13 mouse cellular contexts compared by ENCODE assay signal in genomic region chr9:73337045-73337740, GRCm38 (mm10).
DNase-seq lines count a peak whose midpoint lies in the region; ATAC-seq lines count a peak whose summit lies in the region.
"Had no signal": no experiment of that assay in that cellular context is flagged by ENCODE, and none has a peak within 500 bp of the region (broad histone marks: within the 10 kb centered on the region; RNA-seq: fewer than 3 reads in every experiment).

No protein-coding gene starts in this region.

- DNase-seq in frontal cortex, postnatal 10 days (ENCODE audit: low spot score in 2 of 2) = no peak
- peak; percentile 35 to 67 for DNase-seq in kidney, adult 8-10 months
- no peak for DNase-seq in kidney, postnatal 4 days
- peak; percentile 12 for DNase-seq in adipocyte (ENCODE audit: low spot score)
- peak; percentile 27 for DNase-seq in kidney, postnatal 14 days
- DNase-seq in testis, postnatal 14 days (ENCODE audit: low spot score) = no peak
- DNase-seq in gastrocnemius, adult 8-10 months (ENCODE audit: low spot score in 2 of 2) = no peak
- DNase-seq: cerebellum, postnatal 10 days; gastrocnemius, postnatal 14 days had no signal

- peak; percentile 99 for ATAC-seq in frontal cortex, adult (ENCODE audit: low TSS enrichment)
- ATAC-seq: forebrain, embryonic 15.5 days; intestine, postnatal 0 days; midbrain, embryonic 15.5 days had no signal

Comparison
In these comparisons a context has a peak if more than half of its experiments do, and no peak if none do; other contexts are left out.
1. DNase-seq: peak in kidney, adult 8-10 months (2 of 2), adipocyte (single experiment) and kidney, postnatal 14 days (single experiment); none in frontal cortex, postnatal 10 days (0 of 2), kidney, postnatal 4 days (0 of 2), testis, postnatal 14 days (single experiment) and gastrocnemius, adult 8-10 months (0 of 2).